26 mouse cellular contexts compared by ENCODE assay signal in the genomic region with DNA sequence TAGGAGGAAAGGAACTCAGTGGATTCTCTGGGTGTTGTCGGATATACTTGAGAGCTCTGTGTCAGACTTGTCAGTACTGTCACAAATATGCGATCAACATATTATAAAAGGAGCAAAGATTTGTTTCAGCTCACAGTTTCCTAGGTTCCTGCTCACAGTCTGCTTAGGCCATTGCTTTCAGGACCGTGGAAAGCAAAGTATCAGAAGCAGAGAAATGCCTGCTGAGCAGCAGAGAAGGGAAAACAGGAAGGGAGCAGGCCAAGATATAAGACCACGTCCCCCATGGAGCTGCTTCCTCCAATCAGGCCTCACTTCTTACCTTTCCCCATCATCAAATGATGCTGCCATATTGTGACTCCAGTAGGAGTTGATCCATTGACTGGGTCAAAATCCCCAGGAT.
"Had no signal": no experiment of that assay in that cellular context is flagged by ENCODE, and none has a peak within 500 bp of the region (broad histone marks: within the 10 kb centered on the region; RNA-seq: fewer than 3 reads in every experiment).

No protein-coding gene starts in this region.

- H3K27me3 ChIP-seq: embryonic facial prominence, embryonic 12.5 days; embryonic facial prominence, embryonic 13.5 days; embryonic facial prominence, embryonic 15.5 days; forebrain, embryonic 12.5 days; forebrain, embryonic 13.5 days; forebrain, embryonic 15.5 days had no signal

- H3K9ac ChIP-seq: embryonic facial prominence, embryonic 12.5 days; embryonic facial prominence, embryonic 13.5 days; embryonic facial prominence, embryonic 15.5 days; forebrain, embryonic 12.5 days; forebrain, embryonic 13.5 days; forebrain, embryonic 15.5 days; forebrain, postnatal 0 days had no signal

- H3K9me3 ChIP-seq: embryonic facial prominence, embryonic 10.5 days; embryonic facial prominence, embryonic 12.5 days; embryonic facial prominence, embryonic 13.5 days; embryonic facial prominence, embryonic 15.5 days; forebrain, embryonic 10.5 days; forebrain, embryonic 12.5 days; forebrain, embryonic 13.5 days; forebrain, embryonic 15.5 days had no signal

- H3K4me3 ChIP-seq: embryonic facial prominence, embryonic 10.5 days; embryonic facial prominence, embryonic 12.5 days; embryonic facial prominence, embryonic 13.5 days; embryonic facial prominence, embryonic 15.5 days; erythroblast, embryonic 14.5 days; forebrain, embryonic 10.5 days; forebrain, embryonic 12.5 days; forebrain, embryonic 13.5 days; forebrain, embryonic 15.5 days; gastrocnemius, adult 2 months; heart, adult 2 months had no signal

- DNase-seq: cerebellum, adult 8-10 months; cerebellum, adult 9-10 months; cerebellum, adult 9-11 months; cerebellum, postnatal 10 days; cerebellum, postnatal 14 days; cerebellum, postnatal 25 days; cerebellum, postnatal 36 days; embryo, embryonic 11 days; forebrain, postnatal 0 days; gastrocnemius, adult 2 months; gastrocnemius, postnatal 10 days; gastrocnemius, postnatal 14 days; gastrocnemius, postnatal 25 days; gastrocnemius, postnatal 36 days; heart, adult 18-20 months; heart, adult 2 months had no signal

- H3K36me3 ChIP-seq: embryonic facial prominence, embryonic 10.5 days; embryonic facial prominence, embryonic 12.5 days; embryonic facial prominence, embryonic 13.5 days; embryonic facial prominence, embryonic 15.5 days; forebrain, embryonic 10.5 days; forebrain, embryonic 12.5 days; forebrain, embryonic 15.5 days had no signal

- H3K27ac ChIP-seq: embryonic facial prominence, embryonic 10.5 days; embryonic facial prominence, embryonic 12.5 days; embryonic facial prominence, embryonic 13.5 days; embryonic facial prominence, embryonic 15.5 days; forebrain, embryonic 10.5 days; forebrain, embryonic 12.5 days; forebrain, embryonic 13.5 days; forebrain, embryonic 15.5 days; gastrocnemius, adult 2 months; heart, adult 2 months had no signal

- H3K4me2 ChIP-seq: embryonic facial prominence, embryonic 12.5 days; embryonic facial prominence, embryonic 13.5 days; embryonic facial prominence, embryonic 15.5 days; forebrain, embryonic 12.5 days; forebrain, embryonic 13.5 days; forebrain, embryonic 15.5 days had no signal

- H3K4me1 ChIP-seq: embryonic facial prominence, embryonic 13.5 days; embryonic facial prominence, embryonic 15.5 days had no signal

- ATAC-seq: forebrain, embryonic 13.5 days; forebrain, embryonic 15.5 days; forebrain, embryonic 16.5 days; forebrain, postnatal 0 days had no signal
